Mouse (Mus musculus): ENCODE data around the gene Pxk.

The Pxk gene

DNA sequence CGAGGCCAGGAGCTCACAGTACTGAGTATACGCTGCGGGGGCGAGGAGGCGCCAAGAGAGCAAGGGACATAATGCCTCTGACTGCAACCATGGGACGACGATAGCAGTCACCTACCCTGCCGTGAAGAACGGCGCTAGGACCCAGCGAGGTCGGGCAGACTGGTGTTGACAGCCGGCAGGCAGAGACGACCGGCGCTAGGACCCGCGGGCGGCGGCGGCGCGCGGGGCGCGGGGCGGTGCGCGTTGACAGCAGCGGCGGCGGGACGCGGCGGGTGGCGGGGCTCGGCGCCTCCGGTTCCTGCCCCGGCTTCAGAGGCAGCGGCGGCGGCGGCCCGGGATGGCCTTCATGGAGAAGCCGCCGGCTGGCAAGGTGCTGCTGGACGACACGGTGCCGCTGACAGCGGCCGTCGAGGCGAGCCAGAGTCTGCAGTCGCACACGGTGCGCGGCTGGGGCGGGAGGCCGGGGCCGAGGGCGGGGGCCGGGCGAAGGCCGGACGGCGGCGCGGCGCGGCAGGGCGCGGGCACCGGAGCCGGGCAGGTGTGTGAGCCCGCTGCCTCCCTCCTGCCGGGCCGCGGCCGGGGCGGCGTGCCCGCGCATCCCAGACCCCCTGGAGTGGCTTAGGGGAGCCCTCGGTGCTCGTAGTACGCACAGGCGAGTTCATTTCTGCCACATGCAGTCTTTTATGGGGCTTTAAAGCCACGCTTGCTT is at the start of gene Pxk:
Gene Pxk (plus strand): TSS at position 234 of the 709 bp plus-strand sequence.
- ChIA-PET POLR2A (interaction anchor here (0.6 to 1.9 kb wide), 18 partner anchors 9 to 330 kb away, joined by 3 to 9 read pairs (median 4); no protein-coding TSS in a partner anchor), CTCF (interaction anchor here in 2 of 4 experiments (0.6 to 1.2 kb wide), 4 partner anchors 15 to 216 kb away, joined by 3 to 5 read pairs (median 3); no protein-coding TSS in a partner anchor)

DNA sequence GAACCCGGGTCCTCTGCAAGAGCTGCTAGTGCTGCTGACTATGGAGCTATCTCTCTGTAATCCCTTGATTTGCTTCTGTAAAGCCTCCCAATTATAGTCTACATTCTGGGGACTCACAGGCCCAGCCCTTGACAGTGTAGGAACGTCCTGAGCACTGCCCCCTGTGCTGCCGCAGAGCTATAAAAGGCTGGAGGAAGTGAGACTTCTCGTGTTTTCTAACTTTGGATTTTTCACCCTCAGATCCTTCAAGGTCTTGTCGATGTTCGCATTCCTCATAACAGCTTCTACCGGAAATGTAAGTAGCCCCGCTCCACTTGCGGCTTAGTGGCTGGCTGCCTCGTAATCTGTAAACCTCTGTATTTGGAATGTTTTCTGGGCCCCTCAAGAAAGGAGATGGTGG is 48.7 kb upstream of the Pxk start:
- POLR2A ChIA-PET, result interaction anchor here in 1 of 4 experiments (0.6 to 1.3 kb wide), 4 partner anchors 9 to 84 kb away, joined by 3 read pairs; no protein-coding TSS in a partner anchor
- CTCF ChIA-PET, result interaction anchor here in 3 of 4 experiments (0.7 to 1.3 kb wide), 3 partner anchors 52 to 54 kb away, joined by 3 to 4 read pairs (median 4); no protein-coding TSS in a partner anchor

DNA sequence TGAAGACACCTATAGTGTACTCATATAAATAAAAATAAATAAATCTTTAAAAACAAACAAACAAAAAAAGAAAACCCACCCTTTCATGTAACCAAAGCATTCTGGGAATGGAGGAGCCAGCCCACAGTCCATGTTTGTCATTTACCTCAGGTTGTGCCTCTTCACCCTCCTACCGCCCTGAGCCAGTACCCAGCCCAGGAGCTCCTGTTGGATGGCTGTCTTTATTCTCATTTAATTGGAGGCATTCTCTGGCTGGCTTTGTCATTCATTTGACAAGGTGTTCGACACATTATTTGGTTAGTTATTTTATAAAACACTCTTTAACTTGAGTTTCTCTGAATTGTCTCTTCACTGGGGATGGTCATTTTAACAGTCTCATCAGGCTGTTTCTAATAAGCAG is 46.1 kb upstream of the Pxk start:
- CTCF ChIA-PET, result interaction anchor here in 2 of 4 experiments (0.7 to 1.5 kb wide), 3 partner anchors 55 to 91 kb away, joined by 3 to 4 read pairs (median 4); no protein-coding TSS in a partner anchor
- POLR2A ChIA-PET, result interaction anchor here in 3 of 4 experiments (0.5 to 1.5 kb wide), 10 partner anchors 8 to 162 kb away, joined by 3 to 7 read pairs (median 4); partner anchors contain the start of gene Kctd6 (in 1 of the 3)

DNA sequence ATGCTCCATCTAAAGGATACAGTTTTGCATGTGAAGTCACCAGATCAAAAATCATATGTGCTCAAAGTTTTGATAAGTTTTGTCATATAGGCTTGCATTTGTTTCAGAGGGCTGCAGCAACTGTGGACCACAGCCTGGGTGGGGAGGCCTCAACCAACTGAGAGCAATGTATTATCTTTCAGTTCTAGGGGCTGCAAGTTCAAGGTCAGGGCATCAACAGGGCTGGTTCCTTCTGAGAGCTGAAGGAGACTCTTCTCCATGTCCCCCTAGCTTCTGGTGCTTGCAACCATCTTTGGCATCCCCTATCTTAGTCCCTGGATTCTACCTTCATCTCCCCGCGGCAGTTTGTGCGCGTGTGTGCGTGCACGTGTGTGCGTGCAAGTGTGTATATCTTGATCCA is 45.4 kb upstream of the Pxk start:
- CTCF ChIA-PET, result interaction anchor here in 2 of 4 experiments (1.2 to 1.5 kb wide), 2 partner anchors 55 kb away, joined by 4 read pairs; no protein-coding TSS in a partner anchor
- POLR2A ChIA-PET, result interaction anchor here in 3 of 4 experiments (0.5 to 1.6 kb wide), 9 partner anchors 10 to 235 kb away, joined by 3 to 7 read pairs (median 3); partner anchors contain the start of gene Gm45521 (in 1 of the 3)

DNA sequence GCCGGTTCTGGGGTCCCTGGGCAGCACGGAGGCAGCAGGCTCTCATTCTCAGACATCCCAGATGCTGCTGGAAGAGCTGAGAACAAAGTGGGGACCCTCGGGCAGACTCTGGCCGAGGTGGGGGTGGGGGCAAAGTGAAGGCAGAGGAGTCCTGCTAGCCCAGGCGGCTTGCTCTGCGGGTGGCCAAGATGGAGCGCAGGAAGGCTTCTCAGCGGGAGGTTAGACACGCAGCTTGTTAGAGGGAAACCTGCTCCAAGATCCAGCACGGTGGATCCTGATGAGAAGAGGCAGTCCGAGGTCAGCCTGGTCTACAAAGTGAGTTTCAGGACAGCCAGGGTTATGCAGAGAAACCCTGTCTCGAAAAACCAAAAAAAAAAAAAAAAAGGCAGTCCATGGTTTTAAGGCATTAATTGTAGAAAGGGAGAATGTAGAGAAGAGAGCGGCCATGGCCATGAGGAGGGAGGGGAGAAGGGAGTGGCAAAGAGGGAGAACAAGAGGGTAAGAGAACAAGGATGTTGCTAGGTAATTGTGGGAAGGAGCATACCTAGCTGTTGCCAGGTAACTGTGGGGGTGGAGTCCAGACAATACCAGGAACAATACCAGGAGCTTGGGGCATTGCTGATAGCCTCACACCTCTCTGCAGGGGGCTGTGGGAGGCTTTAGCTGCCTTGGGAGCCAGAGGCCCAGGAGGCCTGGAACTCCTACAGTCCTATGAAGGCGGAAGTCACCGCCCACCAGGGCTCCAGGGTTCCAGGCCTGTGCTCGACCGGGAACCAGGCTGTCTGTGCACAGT is 43.5 kb upstream of the Pxk start:
- ChIA-PET CTCF (interaction anchor here (0.6 to 2.2 kb wide), 13 partner anchors 9 to 224 kb away, joined by 3 to 16 read pairs (median 4); no protein-coding TSS in a partner anchor), POLR2A (interaction anchor here (0.6 to 4.4 kb wide), 78 partner anchors 8 to 1913 kb away, joined by 3 to 33 read pairs (median 4); partner anchors contain the start of genes Kctd6 (in 2 of the 4), Pdhb (in 2 of the 4), Abhd6 (in 1 of the 4) and Flnb (in 1 of the 4))

DNA sequence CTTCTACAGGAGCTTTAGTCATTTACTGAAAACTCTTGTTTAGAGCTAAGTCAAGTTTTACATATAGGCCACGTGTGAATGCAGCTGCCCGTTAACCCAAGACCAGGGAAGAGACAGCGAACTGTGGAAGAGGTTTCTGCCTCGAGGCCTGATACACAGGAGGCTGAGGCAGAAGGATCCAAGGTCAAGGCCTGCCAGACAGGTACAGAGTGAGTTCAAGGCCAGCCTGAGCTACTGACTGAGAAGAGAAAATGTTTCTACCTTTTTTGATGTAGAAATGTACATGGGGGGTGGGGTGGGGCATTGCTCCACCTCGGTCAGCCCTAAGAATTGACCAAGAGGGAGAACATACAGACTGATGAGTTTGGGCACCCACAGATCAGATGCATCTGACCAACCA is 41.9 kb upstream of the Pxk start:
- ChIA-PET CTCF (interaction anchor here in 1 of 4 experiments (1.7 kb wide), 1 partner anchor 106 kb away, joined by 3 read pairs; no protein-coding TSS in a partner anchor), POLR2A (interaction anchor here in 1 of 4 experiments (0.8 to 4.4 kb wide), 7 partner anchors 8 to 102 kb away, joined by 3 to 33 read pairs (median 4); no protein-coding TSS in a partner anchor)

DNA sequence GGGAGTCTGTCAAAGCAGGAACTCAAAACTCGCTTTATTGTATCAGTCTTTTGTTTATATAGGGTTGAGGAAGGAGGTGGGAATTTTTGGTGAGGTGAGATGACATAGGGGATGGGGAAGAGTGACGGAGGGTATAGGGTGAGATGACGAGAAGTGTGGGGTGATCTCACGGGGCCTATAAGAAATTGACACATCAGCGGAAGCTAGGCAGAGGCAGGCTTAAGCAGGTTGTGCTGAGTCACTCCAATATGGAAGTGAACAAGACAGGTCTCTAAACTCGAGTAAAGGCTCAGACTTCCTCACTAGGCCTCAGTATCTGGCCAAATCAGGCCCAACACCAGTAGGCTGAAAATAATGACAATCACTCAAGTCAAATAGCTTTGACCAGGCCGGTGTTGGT is 38.1 kb upstream of the Pxk start:
- ChIA-PET CTCF (interaction anchor here in 1 of 4 experiments (0.7 kb wide), 1 partner anchor 154 kb away, joined by 3 read pairs; the partner anchor contains the start of gene Kctd6), POLR2A (interaction anchor here in 2 of 4 experiments (0.5 to 1.8 kb wide), 5 partner anchors 9 to 159 kb away, joined by 3 to 5 read pairs (median 4); partner anchors contain the start of gene Rpp14 (in 1 of the 2))

DNA sequence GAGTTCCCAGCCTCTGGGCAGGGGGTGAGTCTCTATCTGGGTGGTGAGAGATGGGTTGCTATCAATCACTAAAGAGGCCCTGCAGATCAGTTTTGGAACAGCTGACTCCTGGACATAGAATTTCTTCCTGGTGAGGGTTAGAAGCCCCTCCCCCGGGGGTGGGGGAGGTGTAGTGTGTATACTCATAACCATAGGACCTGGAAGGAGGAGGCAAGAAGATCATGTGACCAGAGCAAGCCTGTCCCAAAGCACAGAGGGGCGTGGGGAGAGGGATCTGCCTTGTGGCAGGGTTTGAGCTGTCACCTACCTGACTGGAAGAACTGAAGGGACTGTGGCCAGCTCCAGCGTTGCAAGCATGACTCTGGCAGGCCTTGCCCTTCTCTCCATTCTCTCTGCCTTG is 35.9 kb upstream of the Pxk start:
- ChIA-PET POLR2A (interaction anchor here in 2 of 4 experiments (0.6 to 1.2 kb wide), 6 partner anchors 8 to 46 kb away, joined by 3 read pairs; no protein-coding TSS in a partner anchor), CTCF (interaction anchor here in 2 of 4 experiments (0.6 to 1.6 kb wide), 3 partner anchors 65 to 105 kb away, joined by 4 to 6 read pairs (median 5); partner anchors contain the start of gene Gm45521 (in 1 of the 2))

DNA sequence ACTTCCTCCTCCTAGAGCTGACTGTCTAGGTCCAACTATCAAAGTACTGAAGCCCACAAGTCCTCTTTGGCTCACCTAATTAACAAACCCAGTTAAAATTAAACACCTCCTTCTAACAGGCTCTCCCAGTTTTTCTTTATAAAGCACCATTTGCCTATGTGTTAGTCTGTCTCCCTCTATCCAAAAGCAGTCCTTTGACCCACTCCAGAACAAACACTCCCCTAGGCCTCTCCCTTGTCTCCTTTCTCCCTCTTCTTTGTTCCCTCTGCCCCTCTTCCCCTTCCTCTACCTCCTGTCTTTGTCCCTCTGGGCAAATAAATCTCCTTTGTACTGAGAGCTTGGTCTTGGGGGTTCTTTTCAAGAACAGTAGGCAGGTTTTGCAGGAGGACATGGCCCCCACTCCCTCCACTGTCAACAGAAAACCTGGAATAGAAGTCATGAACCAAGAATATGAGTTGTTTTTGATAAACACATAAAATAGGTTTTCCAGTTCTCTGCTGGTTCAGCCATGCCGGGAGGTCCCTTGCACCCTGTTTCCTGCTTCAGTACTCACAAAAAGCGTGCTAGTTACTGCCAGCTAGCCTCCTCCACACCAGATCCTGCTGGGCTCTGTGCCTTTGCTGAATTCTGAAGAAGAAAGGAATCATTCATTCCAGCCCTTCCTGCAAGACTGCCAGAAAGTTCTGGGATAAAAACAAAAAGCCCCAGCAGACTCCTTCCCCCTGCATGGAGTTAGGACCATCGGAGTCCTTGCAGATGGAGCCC is 35.3 kb upstream of the Pxk start:
- ChIA-PET CTCF (interaction anchor here in 2 of 4 experiments (0.6 to 1.6 kb wide), 4 partner anchors 9 to 105 kb away, joined by 3 to 6 read pairs (median 4); partner anchors contain the start of gene Gm45521 (in 1 of the 2)), POLR2A (interaction anchor here in 2 of 4 experiments (0.6 to 1.2 kb wide), 6 partner anchors 9 to 46 kb away, joined by 3 read pairs; no protein-coding TSS in a partner anchor)

DNA sequence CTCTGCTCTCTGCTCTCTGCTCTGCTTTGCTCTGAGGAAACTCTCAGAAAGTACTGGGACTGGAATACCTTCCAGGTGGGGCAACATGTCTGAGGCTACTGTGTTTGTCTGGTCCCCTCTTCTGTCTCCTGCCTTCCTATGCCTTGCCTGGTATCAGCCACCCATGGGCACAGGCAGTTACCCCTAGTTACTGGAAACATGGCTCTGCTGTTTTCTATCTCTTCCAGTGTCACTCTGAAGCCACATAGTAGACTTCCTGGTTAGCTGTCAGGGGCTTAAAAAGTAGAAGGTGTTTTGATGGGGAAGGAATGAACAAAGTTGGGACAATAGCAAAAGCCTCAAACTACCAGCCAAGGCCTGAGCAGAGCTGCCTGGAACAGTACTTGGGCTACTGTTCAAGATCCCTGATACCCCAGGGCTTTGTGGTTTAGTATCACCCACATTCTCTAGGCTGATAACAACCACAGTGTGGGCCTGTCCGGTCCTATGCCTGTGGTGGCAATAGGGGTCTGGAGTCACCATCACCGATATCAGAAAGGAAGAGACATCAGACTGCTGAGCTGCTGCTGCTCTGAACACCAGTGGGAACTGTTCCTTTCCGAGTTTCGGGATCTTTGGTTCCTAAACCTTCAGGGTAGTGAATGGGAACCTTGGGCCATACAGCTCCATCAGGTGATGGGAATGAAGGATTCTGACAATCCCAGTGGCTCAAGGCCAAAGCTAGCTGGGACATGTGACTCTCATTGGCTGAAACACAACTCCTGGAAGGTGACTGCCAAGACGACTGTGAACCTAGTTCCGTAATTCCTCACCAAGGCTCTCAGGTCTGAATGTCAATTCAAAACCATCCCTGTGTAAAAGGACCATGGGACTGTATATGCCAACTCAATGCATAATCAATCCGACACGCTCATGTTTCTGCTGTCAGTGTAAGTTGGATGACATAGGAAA is 33.9 kb upstream of the Pxk start:
- POLR2A ChIA-PET, result interaction anchor here in 2 of 4 experiments (0.6 to 1.0 kb wide), 4 partner anchors 9 to 62 kb away, joined by 3 to 9 read pairs (median 6); no protein-coding TSS in a partner anchor
- CTCF ChIA-PET, result interaction anchor here in 1 of 4 experiments (0.9 to 1.5 kb wide), 2 partner anchors 28 to 67 kb away, joined by 3 to 4 read pairs; no protein-coding TSS in a partner anchor

DNA sequence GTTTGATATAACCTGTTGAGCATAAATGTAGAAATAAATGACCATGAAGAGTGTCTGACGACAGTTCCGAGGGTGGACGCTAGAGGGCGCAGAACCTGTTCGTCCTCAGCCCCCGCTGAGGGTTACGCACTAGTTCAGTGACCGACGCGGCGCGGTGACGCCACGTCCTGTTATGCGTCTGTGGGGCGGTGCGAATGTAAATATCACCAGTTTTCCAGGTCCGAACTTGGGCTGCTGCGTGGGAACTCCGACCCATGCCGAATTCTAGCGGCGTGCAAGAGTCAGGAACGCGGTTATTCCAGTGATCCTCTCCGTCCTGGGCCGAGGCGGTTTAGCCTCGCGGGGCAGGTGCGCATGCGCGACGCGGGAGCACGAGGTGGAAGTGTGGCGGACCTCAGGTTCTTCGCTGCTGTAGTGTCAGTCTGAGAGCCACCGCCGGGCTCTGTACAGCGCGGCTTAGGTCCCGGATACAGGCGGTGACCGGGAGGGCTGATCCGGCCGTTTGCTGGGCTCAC is 17.8 kb upstream of the Pxk start, which contains the start of gene Rpp14:
Gene Rpp14 (plus strand): TSS at position 203 of the 515 bp plus-strand sequence.
- ChIA-PET CTCF (no interaction called here), POLR2A (interaction anchor here in 1 of 4 experiments (0.7 to 1.1 kb wide), 3 partner anchors 12 to 134 kb away, joined by 3 to 4 read pairs (median 4); partner anchors contain the start of gene Kctd6)

DNA sequence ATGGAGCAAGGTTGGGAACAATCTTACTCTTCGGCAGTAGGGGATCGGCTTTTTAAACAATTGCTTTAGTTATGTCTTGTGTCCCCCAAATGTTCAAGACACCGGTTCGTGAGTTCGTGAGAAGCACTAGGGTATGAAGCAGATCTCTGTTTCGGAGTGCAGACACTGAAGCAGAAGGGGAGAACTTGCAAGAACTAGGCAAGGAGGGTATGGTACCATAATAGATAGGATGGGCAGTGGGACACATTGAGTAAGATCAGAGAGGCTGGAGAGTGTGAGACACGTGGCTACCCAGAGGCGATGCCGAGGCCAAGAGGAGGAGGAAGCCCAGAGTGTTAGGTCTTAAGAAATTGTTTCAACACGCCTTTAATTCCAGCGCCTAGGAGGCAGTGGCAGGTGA is 17.3 kb upstream of the Pxk start:
- POLR2A ChIA-PET, result interaction anchor here in 1 of 4 experiments (1.0 to 1.6 kb wide), 2 partner anchors 12 to 127 kb away, joined by 4 to 8 read pairs; no protein-coding TSS in a partner anchor
- CTCF ChIA-PET, result no interaction called here

DNA sequence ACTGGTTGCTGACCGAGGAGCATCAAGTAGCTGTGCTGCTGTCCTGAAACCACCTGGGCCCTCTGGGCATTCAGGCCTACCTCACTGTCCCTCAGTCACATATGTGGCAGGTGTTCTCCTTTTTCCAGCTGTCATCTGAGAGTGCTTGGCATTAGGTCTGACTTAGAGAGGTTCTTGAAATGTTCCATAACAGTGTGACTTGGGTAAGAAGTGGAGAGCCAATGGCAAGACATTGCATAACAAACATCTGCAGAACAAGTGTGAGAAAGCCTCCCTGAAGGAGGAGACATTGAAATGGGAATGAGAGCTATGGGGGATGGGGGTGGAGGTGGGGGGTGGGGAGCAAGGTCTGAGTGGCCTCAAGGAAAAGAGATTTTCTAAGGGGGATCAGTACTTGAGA is 15.1 kb upstream of the Pxk start:
- ChIA-PET CTCF (interaction anchor here in 3 of 4 experiments (0.6 to 1.4 kb wide), 6 partner anchors 10 to 238 kb away, joined by 3 to 5 read pairs (median 4); no protein-coding TSS in a partner anchor), POLR2A (interaction anchor here in 2 of 4 experiments (0.6 to 1.4 kb wide), 8 partner anchors 9 to 1364 kb away, joined by 3 to 8 read pairs (median 3); no protein-coding TSS in a partner anchor)

DNA sequence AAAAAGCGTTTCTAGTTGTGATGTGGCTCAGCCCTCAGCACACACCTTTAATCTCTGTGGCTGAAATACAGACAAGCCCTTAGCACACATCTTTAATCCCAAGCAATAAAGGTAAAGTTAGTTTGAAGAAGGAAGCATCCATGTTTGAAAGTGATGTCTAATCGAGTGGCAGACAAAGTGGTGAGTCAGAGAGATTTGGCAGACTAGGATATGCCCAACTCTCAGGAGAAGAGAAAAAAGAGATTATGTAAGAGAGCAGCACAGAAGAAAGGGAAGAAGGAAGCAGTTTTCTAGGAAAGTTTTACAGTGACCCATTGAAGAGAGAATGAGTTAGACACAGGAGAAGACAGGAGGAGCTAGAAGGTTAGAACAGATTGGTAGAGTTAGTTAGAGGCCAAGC is 9.0 kb upstream of the Pxk start:
- POLR2A ChIA-PET, result interaction anchor here in 2 of 4 experiments (0.7 to 1.5 kb wide), 3 partner anchors 8 to 110 kb away, joined by 3 to 5 read pairs (median 4); no protein-coding TSS in a partner anchor
- CTCF ChIA-PET, result no interaction called here

DNA sequence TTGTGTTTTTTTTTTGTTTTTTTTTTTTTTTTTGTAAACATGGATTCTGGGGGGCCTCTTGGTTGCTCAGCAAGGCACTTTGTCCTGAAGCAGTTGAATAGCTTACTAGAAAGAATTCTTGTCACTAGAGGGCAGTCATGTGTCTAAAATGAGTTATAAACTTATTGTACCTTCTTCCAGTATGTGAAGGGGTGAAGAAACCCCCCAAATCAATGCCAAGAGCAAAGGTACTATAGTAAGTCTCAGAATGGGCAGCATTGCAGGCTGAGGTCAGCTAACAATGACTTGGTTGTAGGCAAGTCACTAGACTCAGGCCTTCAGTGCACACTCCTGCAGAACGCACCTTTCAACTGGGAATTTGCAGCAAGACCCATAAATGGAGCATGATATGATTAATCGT is 5.4 kb upstream of the Pxk start:
- POLR2A ChIA-PET, result interaction anchor here (0.5 to 2.5 kb wide), 37 partner anchors 9 to 1578 kb away, joined by 3 to 9 read pairs (median 4); partner anchors contain the start of genes Kctd6 (in 1 of the 4), Pdhb (in 1 of the 4) and Rpp14 (in 1 of the 4)
- CTCF ChIA-PET, result interaction anchor here (0.5 to 2.2 kb wide), 51 partner anchors 9 to 768 kb away, joined by 3 to 21 read pairs (median 4); partner anchors contain the start of genes Kctd6 (in 1 of the 4) and Pdhb (in 1 of the 4)

Measured in embryonic stem cell, embryonic (primary cell).